Mouse (Mus musculus) heart, embryonic 16.5 days (tissue): Measurements from ENCODE around the gene Senp3. TPM values are rescaled to one million over a fixed set of nuclear protein-coding genes. Genes with fewer than 3 reads are reported as not detected.

Experiments used
- ATAC-seq: fragments of 200-750 bp; cut with Nextera tagmentation; replicated peaks from 2 replicates; pipeline ENCODE4 v1.8.0; 2017; ENCODE audit warnings: moderate number of reproducible peaks; ENCODE audit not compliant: insufficient read depth, low FRiP score; ENCODE audit errors: extremely low read depth
- H3K27ac ChIP-seq: fragments of 300-500 bp; sonication (generic); 2 replicates; pipeline ENCODE4 v1.5.1; 2014; ENCODE audit warnings: mild to moderate bottlenecking, low read length, control low read depth, moderate library complexity
- H3K27me3 ChIP-seq: fragments of 300-500 bp; sonication (generic); 2 replicates; pipeline ENCODE4 v1.6.1; 2014; ENCODE audit warnings: low read length, mixed read lengths; ENCODE audit not compliant: control insufficient read depth, insufficient read depth
- H3K36me3 ChIP-seq: fragments of 300-500 bp; sonication (generic); 2 replicates; pipeline ENCODE4 v1.6.1; 2014; ENCODE audit not compliant: control insufficient read depth, insufficient read depth
- H3K4me1 ChIP-seq: fragments of 300-500 bp; sonication (generic); 2 replicates; pipeline ENCODE4 v1.6.1; 2014; ENCODE audit warnings: low read length, mixed read lengths; ENCODE audit not compliant: control insufficient read depth, insufficient read depth
- H3K4me2 ChIP-seq: fragments of 300-500 bp; sonication (generic); 2 replicates; pipeline ENCODE4 v1.6.1; 2014; ENCODE audit warnings: low read depth, mild to moderate bottlenecking, control low read depth, low read length
- H3K4me3 ChIP-seq: fragments of 300-500 bp; sonication (generic); 2 replicates; pipeline ENCODE4 v1.5.1; 2014; ENCODE audit warnings: mild to moderate bottlenecking, control low read depth, low read length
- H3K9ac ChIP-seq: fragments of 300-500 bp; sonication (generic); 2 replicates; pipeline ENCODE4 v1.6.1; 2014; ENCODE audit warnings: low read length, control low read depth
- H3K9me3 ChIP-seq: fragments of 300-500 bp; sonication (generic); replicated peaks from 2 replicates; pipeline ENCODE4 v1.6.1; 2016; ENCODE audit warnings: low read length; ENCODE audit not compliant: control insufficient read depth
- WGBS: fragments of 180-500 bp; shearing (Covaris S2); extraction: QIAGEN DNeasy Blood & Tissue Kit; methylation state at CpG from one replicate; pipeline ENCODE4 v1.1.7; 2014; 5-methylcytosine and 5-hydroxymethylcytosine counted together
- polyA plus RNA-seq: library from polyadenylated mRNA; unstranded; fragments of >200 nt; fragmentation: Nextera tagmentation; extraction: Ambion mirVana; gene quantifications from 2 replicates; pipeline ENCODE4 v1.2.1, GENCODE M21; 2015

The Senp3 gene
- polyA plus RNA-seq, 1 experiment from 2014 or later: 55.8 TPM

DNA sequence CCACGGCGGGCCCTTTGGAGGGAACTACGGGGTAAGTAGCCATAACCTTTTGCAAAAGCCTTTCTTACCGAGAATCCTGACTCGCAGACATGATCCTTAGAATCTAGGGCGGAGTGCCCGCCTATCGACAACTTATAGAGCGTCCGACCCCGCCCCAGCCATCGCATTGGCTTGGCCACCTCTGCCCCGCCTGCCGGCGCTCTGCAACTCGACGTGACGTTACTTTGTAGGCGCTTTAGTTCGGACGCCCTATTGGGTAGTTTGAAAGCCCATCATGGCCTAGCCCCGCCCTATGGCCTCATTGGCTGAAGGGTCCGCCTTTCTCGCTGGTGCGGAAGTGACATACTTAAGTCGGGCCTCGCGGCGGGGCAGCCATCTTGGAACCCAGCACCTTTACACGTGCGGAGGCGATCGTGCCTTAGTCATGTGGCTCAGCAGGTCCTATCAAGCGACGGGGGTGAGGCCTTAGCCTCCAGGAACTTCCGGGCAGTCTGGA is 9.6 kb downstream of the Senp3 start, which contains the start of gene Eif4a1:
Gene Eif4a1 (minus strand): TSS at position 213 of the 496 bp plus-strand sequence.
- Histone ChIP-seq H3K4me1 (peaks cover 23% of the 10 kb centered on the region), H3K27me3 (no peaks in the 10 kb centered on the region), H3K9ac (peak within 1 kb of the TSS; percentile 100), H3K9me3 (no peaks in the 10 kb centered on the region), H3K4me2 (peak within 1 kb of the TSS; percentile 97), H3K36me3 (peaks cover 65% of the 10 kb centered on the region), H3K27ac (peak within 1 kb of the TSS; percentile 98), H3K4me3 (peak within 1 kb of the TSS; percentile 100)
- ATAC-seq: peak; percentile 98
- WGBS: under 1% methylated on average over 36 of the region's 36 CpGs

DNA sequence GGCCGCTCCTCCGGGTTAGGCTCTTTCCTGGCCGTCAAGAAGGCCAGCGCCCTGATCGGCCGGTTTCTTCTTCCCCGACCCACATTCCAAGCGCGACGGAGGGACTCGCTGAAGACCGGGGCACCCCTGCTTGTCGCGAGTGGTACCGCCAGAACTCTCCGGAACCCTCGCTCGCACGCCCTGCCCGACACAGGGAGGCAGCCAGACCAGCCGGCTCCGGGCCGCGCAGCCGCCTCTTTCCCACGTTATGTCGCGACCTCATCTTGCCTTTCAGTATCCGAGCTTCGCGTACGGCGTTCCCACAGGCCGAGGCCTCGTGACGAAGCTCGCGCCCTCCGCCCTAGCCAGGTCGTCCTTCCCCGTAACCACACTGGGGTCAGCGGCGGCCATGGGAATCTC is 10.2 kb downstream of the Senp3 start:
- Histone ChIP-seq H3K4me1 (peaks cover 23% of the 10 kb centered on the region), H3K27me3 (no peaks in the 10 kb centered on the region), H3K9ac (peak overlapping the region; percentile 100), H3K27ac (peak overlapping the region; percentile 98), H3K36me3 (peaks cover 61% of the 10 kb centered on the region), H3K4me2 (peak overlapping the region; percentile 97), H3K4me3 (peak overlapping the region; percentile 100), H3K9me3 (no peaks in the 10 kb centered on the region)
- ATAC-seq: 0 out of 2 replicates have a peak, but pooled peaks have one; percentile 2
- WGBS: under 1% methylated on average over 43 of the region's 43 CpGs

DNA sequence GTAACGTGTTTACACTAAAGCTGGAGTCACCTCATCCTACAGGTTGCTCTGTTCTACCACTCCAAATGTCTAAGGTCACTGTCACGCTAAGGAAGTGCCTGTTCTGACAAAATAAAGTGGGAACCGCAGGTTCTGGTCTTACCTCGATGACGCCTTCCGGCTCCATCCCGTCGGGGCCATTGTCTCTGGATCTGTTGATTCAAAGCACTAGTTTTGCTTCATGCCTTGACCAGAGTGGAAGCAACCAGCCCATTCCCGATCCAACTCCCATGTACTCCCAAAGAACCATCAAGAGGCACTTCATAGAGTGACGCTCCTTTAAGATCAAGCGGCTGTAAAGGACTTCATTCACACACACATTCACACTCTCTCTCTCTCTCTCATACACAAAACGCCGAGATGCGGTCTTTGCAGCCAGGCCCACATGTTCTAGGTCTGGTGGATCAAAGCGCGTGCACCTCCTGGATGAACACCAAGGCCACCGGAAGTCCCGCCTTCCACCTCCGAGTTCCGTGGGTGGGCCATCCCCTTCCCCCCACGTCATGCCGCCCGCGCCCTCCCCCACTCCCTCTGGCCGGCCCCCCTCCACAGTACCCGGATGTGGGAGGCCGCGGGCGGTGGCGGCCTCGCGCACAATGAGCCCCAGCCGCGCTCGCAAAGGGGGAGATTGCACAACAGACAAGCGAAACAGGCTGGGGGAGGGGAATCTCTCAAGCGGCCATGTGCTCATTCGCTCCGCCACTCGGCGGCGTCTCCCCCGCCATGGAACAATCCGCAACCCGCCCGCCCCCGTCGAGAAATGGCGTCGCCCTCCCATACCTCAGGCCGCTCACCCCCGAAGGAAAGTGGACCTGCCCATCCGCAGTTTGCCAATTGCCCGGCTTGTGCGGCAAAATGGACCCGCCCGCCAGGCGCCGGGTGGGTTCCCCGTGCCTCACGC is 10.8 kb downstream of the Senp3 start:
- ATAC-seq: peak; percentile 71
- Histone ChIP-seq H3K27ac (peak overlapping the region; percentile 98), H3K4me3 (peak overlapping the region; percentile 100), H3K4me1 (peaks cover 23% of the 10 kb centered on the region), H3K4me2 (peak overlapping the region; percentile 97), H3K27me3 (no peaks in the 10 kb centered on the region), H3K36me3 (peaks cover 61% of the 10 kb centered on the region), H3K9me3 (no peaks in the 10 kb centered on the region), H3K9ac (peak overlapping the region; percentile 100)
- WGBS: under 1% methylated on average over 51 of the region's 61 CpGs

DNA sequence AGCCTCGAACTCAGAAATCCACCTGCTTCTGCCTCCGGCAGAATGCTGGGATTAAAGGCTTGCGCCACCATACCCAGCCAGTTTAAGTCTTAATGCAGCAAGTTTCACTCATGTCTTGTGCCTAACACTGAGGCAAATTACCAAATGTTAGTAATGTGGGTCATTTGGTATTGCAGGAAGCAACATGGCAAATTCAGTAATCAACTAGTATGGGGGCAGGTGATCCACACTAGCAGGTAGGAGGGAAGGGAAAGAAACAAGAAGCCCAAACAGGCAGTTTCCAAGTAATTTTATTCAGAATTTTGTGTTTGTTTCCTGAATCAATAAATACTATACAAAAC is 15.2 kb downstream of the Senp3 start:
- Histone ChIP-seq H3K27me3 (no peaks in the 10 kb centered on the region), H3K27ac (no peak overlapping the region), H3K36me3 (peaks cover 52% of the 10 kb centered on the region), H3K4me1 (peaks cover 27% of the 10 kb centered on the region), H3K9ac (no peak overlapping the region), H3K4me2 (no peak overlapping the region), H3K4me3 (no peak overlapping the region), H3K9me3 (no peaks in the 10 kb centered on the region)
- WGBS: 87% methylated on average over 3 of the region's 3 CpGs
- ATAC-seq: no peak

DNA sequence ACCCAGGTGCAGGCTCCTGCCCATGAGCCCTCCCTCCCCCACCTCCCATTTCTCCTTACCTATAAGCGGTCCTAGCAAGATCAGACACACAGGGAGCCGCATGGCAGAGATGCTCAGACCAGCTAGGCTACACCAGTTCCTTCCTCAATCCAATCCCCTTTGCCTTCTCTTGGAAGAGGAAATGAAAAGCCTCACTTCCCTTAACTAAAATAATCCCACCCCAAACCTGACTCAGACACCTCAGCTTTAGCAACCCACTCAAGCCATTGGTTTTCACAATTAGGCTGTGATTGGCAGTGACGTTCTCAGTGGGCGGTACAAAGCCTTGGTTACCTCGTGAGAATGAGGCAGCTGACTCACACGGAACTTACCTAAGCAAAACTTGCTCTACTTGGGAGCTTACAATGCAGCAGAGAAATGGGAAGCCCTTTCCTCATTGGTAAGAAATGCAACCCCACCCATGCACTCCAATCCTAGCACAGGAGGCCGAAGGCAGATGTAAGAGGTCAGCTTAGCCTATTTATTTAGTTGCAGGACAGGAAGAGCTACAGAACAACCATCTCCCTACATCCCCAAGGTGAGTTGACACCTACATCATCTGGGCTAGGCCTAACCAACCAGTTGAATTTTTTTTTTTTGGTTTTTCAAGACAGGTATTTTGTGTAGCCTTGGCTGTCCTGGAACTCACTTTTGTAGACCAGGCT is 15.8 kb downstream of the Senp3 start, which contains the start of gene Cd68:
Gene Cd68 (minus strand): TSS at position 193 of the 704 bp plus-strand sequence.
- peaks cover 52% of the 10 kb centered on the region for H3K36me3 ChIP-seq
- peaks cover 32% of the 10 kb centered on the region for H3K4me1 ChIP-seq
- H3K9ac ChIP-seq: no peak within 1 kb of the TSS
- H3K4me3 ChIP-seq: no peak within 1 kb of the TSS
- no peak for ATAC-seq
- no peak within 1 kb of the TSS for H3K4me2 ChIP-seq
- no peaks in the 10 kb centered on the region for H3K9me3 ChIP-seq
- no peaks in the 10 kb centered on the region for H3K27me3 ChIP-seq
- WGBS: 34% methylated on average over 7 of the region's 7 CpGs
- peak within 1 kb of the TSS; percentile 23; the same call in 1 of the 2 replicates for H3K27ac ChIP-seq

DNA sequence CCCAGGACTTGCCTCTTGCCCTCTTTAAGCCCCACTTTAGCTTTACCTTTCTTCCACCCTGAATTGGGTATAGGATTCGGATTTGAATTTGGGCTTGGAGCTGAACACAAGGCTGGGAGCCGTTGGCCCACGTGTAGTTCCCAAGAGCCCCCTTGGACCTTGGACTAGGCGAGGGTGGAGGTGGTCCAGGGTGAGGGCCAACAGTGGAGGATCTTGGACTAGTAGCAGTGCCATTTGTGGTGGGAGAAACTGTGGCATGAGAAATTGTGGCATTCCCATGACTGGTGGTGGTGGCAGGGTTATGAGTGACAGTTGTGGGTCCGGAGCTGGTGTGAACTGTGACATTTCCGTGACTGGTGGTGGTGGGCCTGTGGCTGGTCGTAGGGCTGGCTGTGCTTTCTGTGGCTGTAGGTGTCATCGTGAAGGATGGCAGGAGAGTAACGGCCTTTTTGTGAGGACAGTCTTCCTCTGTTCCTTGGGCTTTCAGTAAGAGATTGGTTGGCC is 16.4 kb downstream of the Senp3 start:
- 64% methylated on average over 9 of the region's 9 CpGs for WGBS
- peaks cover 30% of the 10 kb centered on the region for H3K4me1 ChIP-seq
- H3K9ac ChIP-seq: no peak overlapping the region
- no peak overlapping the region for H3K4me3 ChIP-seq
- peaks cover 49% of the 10 kb centered on the region for H3K36me3 ChIP-seq
- ATAC-seq: no peak
- no peaks in the 10 kb centered on the region for H3K9me3 ChIP-seq
- H3K27me3 ChIP-seq: no peaks in the 10 kb centered on the region
- H3K27ac ChIP-seq: peak overlapping the region; percentile 23; the same call in 1 of the 2 replicates
- H3K4me2 ChIP-seq: no peak overlapping the region

DNA sequence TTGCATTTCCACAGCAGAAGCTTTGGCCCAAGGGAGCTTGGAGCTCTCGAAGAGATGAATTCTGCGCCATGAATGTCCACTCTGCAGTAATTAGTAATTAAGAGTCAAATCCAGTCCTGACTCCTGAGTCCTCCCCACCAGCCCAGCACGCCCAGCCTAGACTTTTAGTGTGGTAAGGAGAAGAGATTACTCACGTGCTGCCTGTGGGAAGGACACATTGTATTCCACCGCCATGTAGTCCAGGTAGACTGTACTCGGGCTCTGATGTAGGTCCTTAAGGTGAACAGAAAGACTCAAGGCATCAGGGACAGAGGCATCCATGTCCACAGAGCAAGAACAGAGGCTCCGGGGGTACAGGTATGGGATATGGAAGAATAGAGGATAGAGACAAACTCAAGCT is 17.0 kb downstream of the Senp3 start:
- Histone ChIP-seq H3K36me3 (peaks cover 43% of the 10 kb centered on the region), H3K4me2 (no peak overlapping the region), H3K9me3 (no peaks in the 10 kb centered on the region), H3K9ac (no peak overlapping the region), H3K4me1 (peaks cover 24% of the 10 kb centered on the region), H3K27ac (no peak overlapping the region), H3K4me3 (no peak overlapping the region), H3K27me3 (no peaks in the 10 kb centered on the region)
- 91% methylated on average over 7 of the region's 7 CpGs for WGBS
- no peak for ATAC-seq

DNA sequence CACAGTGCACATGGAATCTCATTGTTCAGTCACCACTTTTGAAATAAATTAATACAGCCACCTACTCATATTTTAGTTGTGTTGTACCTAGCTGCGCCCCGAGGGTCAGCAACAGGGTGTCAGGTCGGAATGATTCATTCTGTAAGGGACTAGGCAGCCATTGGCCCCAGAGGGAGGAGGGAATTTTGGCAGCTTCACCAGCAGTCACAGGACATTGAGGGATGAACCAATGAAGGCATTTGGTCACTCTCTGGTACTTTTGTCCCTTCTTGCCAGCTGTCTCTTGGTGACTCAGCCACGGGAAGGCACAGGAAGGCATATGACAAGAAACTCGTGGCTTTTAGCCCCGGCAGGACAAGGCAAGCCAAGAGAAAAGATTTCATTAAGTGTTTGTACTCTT is 18.1 kb downstream of the Senp3 start:
- 77% methylated on average over 6 of the region's 6 CpGs for WGBS
- Histone ChIP-seq H3K4me1 (peaks cover 15% of the 10 kb centered on the region), H3K9me3 (no peaks in the 10 kb centered on the region), H3K27ac (peak overlapping the region; percentile 98; the same call in 1 of the 2 replicates), H3K27me3 (no peaks in the 10 kb centered on the region), H3K36me3 (peaks cover 36% of the 10 kb centered on the region), H3K4me3 (no peak overlapping the region), H3K9ac (no peak overlapping the region), H3K4me2 (no peak overlapping the region)
- ATAC-seq: no peak
